Mouse (Mus musculus): ENCODE data around the gene Lnpk. TPM values are rescaled to one million over a fixed set of nuclear protein-coding genes. Genes with fewer than 3 reads are reported as not detected.

Gene Lnpk
- polyA plus RNA-seq (2012; rRNA removed) = 49.5 and 56.1 TPM in 2 replicates

GRCm38 (mm10) chr2:74578843-74579489 is at the start of gene Lnpk:
Gene Lnpk (minus strand): TSS chr2:74579435.
- Histone ChIP-seq H3K4me3 (ENCODE audit: control insufficient read depth, low read depth, low read length) (peak within 1 kb of the TSS; percentile 88), H3K4me1 (ENCODE audit: control insufficient read depth, insufficient read depth, low read length) (no peaks in the 10 kb centered on the region), H3K27ac (ENCODE audit: control insufficient read depth, insufficient read depth, low read depth, low read length) (peak within 1 kb of the TSS; percentile 99), H3K36me3 (ENCODE audit: control insufficient read depth, insufficient read depth, low read length) (no peaks in the 10 kb centered on the region), H3K27me3 (ENCODE audit: control insufficient read depth, insufficient read depth, low read length) (no peaks in the 10 kb centered on the region)
- TF ChIP-seq CTCF (IDR thresholded peaks at IDR 0.05; ENCODE audit: control insufficient read depth, insufficient read depth, insufficient replicate concordance, low read depth, low read length) = no peak
- peak; percentile 97; the same call in 1 of the 2 replicates for TF ChIP-seq POLR2A (IDR thresholded peaks at IDR 0.05; ENCODE audit: control insufficient read depth, low read depth, low read length)

DNA sequence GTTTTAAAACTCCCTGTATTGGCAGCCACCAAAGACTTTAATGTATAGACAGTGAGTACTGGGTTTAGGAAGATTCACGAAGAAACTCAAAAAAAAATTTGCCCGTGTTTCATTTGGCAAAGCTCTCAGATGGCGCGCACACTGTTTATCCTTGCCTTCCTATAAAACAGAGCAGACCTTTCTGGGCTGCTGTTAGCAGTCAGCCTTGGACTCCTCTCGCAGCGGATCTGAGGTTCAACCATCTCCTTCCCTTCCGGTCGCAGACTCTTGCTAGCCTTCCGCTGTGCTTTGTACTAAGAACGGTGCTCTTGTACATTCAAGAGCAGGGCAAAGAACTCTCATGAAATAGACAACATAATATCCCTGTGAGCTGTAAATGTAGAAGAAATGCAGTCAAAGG is 41.1 kb upstream of the Lnpk start:
- TF ChIP-seq POLR2A (IDR thresholded peaks at IDR 0.05; ENCODE audit: control insufficient read depth, low read depth, low read length) (no peak), CTCF (IDR thresholded peaks at IDR 0.05; ENCODE audit: control insufficient read depth, insufficient read depth, insufficient replicate concordance, low read depth, low read length) (no peak)
- no peak overlapping the region for H3K4me3 ChIP-seq (ENCODE audit: control insufficient read depth, low read depth, low read length)
- no peaks in the 10 kb centered on the region for H3K27me3 ChIP-seq (ENCODE audit: control insufficient read depth, insufficient read depth, low read length)
- no peaks in the 10 kb centered on the region for H3K36me3 ChIP-seq (ENCODE audit: control insufficient read depth, insufficient read depth, low read length)
- H3K4me1 ChIP-seq (ENCODE audit: control insufficient read depth, insufficient read depth, low read length) = no peaks in the 10 kb centered on the region
- H3K27ac ChIP-seq (ENCODE audit: control insufficient read depth, insufficient read depth, low read depth, low read length) = no peak overlapping the region

DNA sequence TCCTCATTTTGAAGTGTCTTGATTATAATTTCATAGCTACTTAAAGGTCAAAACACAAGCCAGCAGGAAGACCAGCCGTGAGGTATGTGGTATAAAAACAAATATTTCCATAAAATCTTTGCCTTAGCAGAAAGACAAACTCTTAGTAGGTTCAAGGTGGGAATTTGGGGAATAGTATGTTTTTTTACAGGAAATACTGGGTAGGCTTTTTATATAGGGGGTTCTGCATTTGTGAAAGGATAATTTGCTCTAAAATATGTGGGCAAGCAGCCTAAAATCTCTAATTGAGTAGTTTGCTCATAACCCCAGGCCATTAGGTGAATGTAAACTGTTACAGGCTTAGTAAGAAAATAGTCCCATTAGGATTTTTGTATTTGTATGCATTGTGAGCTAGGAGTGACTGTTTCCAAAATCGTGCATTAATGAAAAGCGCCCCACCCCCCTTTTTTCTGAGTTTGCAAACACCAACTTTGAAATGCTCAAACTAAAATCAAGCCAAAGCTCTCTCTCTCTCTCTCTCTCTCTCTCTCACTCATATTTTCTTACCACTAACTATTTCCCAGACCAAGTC is 40.5 kb upstream of the Lnpk start:
- Histone ChIP-seq H3K4me3 (ENCODE audit: control insufficient read depth, low read depth, low read length) (no peak overlapping the region), H3K4me1 (ENCODE audit: control insufficient read depth, insufficient read depth, low read length) (no peaks in the 10 kb centered on the region), H3K27ac (ENCODE audit: control insufficient read depth, insufficient read depth, low read depth, low read length) (no peak overlapping the region), H3K27me3 (ENCODE audit: control insufficient read depth, insufficient read depth, low read length) (no peaks in the 10 kb centered on the region), H3K36me3 (ENCODE audit: control insufficient read depth, insufficient read depth, low read length) (no peaks in the 10 kb centered on the region)
- TF ChIP-seq CTCF (IDR thresholded peaks at IDR 0.05; ENCODE audit: control insufficient read depth, insufficient read depth, insufficient replicate concordance, low read depth, low read length) = no peak
- no peak for TF ChIP-seq POLR2A (IDR thresholded peaks at IDR 0.05; ENCODE audit: control insufficient read depth, low read depth, low read length)

DNA sequence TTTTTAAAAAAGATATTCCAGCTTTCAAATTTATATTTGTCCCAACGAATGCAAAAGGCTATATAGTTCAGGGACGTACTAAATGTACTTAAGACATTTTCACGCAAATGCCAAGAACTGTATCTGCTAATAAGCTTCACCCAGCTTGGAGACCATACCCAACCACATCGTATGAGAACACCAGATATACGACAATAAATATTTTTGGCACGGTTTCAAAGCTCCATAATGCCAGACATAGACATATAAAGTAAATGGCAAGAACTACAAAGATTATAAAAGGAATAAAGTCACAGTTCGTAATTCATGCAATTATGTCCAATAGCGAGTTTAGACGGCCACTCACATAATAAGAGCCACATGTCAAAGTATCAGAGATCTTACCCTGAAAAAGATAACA is 38.5 kb upstream of the Lnpk start:
- TF ChIP-seq CTCF (IDR thresholded peaks at IDR 0.05; ENCODE audit: control insufficient read depth, insufficient read depth, insufficient replicate concordance, low read depth, low read length) (no peak), POLR2A (IDR thresholded peaks at IDR 0.05; ENCODE audit: control insufficient read depth, low read depth, low read length) (no peak)
- Histone ChIP-seq H3K27ac (ENCODE audit: control insufficient read depth, insufficient read depth, low read depth, low read length) (no peak overlapping the region), H3K4me3 (ENCODE audit: control insufficient read depth, low read depth, low read length) (no peak overlapping the region), H3K36me3 (ENCODE audit: control insufficient read depth, insufficient read depth, low read length) (no peaks in the 10 kb centered on the region), H3K27me3 (ENCODE audit: control insufficient read depth, insufficient read depth, low read length) (no peaks in the 10 kb centered on the region), H3K4me1 (ENCODE audit: control insufficient read depth, insufficient read depth, low read length) (no peaks in the 10 kb centered on the region)

GRCm38 (mm10) chr2:74611406-74611805 is 32.2 kb upstream of the Lnpk start:
- no peak overlapping the region for H3K27ac ChIP-seq (ENCODE audit: control insufficient read depth, insufficient read depth, low read depth, low read length)
- H3K4me3 ChIP-seq (ENCODE audit: control insufficient read depth, low read depth, low read length) = no peak overlapping the region
- no peaks in the 10 kb centered on the region for H3K27me3 ChIP-seq (ENCODE audit: control insufficient read depth, insufficient read depth, low read length)
- no peak for TF ChIP-seq CTCF (IDR thresholded peaks at IDR 0.05; ENCODE audit: control insufficient read depth, insufficient read depth, insufficient replicate concordance, low read depth, low read length)
- no peak for TF ChIP-seq POLR2A (IDR thresholded peaks at IDR 0.05; ENCODE audit: control insufficient read depth, low read depth, low read length)
- H3K36me3 ChIP-seq (ENCODE audit: control insufficient read depth, insufficient read depth, low read length) = no peaks in the 10 kb centered on the region
- no peaks in the 10 kb centered on the region for H3K4me1 ChIP-seq (ENCODE audit: control insufficient read depth, insufficient read depth, low read length)

DNA sequence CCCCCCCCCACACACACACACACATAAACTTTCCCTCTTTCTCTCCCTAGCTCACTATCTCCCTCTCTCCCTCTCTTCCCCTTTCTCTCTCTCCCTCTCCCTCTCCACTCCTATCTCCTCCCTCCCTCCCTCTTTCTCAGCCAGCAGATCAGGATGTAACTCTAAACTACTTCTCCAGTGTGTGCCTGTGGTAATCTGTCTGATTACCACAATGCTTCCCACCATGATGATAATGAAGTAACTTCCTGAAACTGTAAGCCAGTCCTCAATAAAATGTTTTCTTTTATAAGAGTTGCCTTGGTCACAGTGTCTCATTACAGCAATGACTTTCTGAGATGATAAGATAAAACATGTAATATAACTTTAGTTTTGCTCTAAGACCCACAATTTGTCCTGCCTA is 30.1 kb upstream of the Lnpk start:
- TF ChIP-seq CTCF (IDR thresholded peaks at IDR 0.05; ENCODE audit: control insufficient read depth, insufficient read depth, insufficient replicate concordance, low read depth, low read length) (no peak), POLR2A (IDR thresholded peaks at IDR 0.05; ENCODE audit: control insufficient read depth, low read depth, low read length) (no peak)

GRCm38 (mm10) chr2:74606087-74606760 is 27.0 kb upstream of the Lnpk start:
- no peak overlapping the region for H3K27ac ChIP-seq (ENCODE audit: control insufficient read depth, insufficient read depth, low read depth, low read length)
- H3K27me3 ChIP-seq (ENCODE audit: control insufficient read depth, insufficient read depth, low read length) = no peaks in the 10 kb centered on the region
- no peak overlapping the region for H3K4me3 ChIP-seq (ENCODE audit: control insufficient read depth, low read depth, low read length)
- H3K36me3 ChIP-seq (ENCODE audit: control insufficient read depth, insufficient read depth, low read length) = no peaks in the 10 kb centered on the region
- no peak for TF ChIP-seq CTCF (IDR thresholded peaks at IDR 0.05; ENCODE audit: control insufficient read depth, insufficient read depth, insufficient replicate concordance, low read depth, low read length)
- no peak for TF ChIP-seq POLR2A (IDR thresholded peaks at IDR 0.05; ENCODE audit: control insufficient read depth, low read depth, low read length)
- H3K4me1 ChIP-seq (ENCODE audit: control insufficient read depth, insufficient read depth, low read length) = no peaks in the 10 kb centered on the region

More for the DNA sequence above, 30.1 kb upstream of the Lnpk start:
- no peaks in the 10 kb centered on the region for H3K27me3 ChIP-seq (ENCODE audit: control insufficient read depth, insufficient read depth, low read length)
- no peaks in the 10 kb centered on the region for H3K36me3 ChIP-seq (ENCODE audit: control insufficient read depth, insufficient read depth, low read length)
- no peaks in the 10 kb centered on the region for H3K4me1 ChIP-seq (ENCODE audit: control insufficient read depth, insufficient read depth, low read length)
- H3K27ac ChIP-seq (ENCODE audit: control insufficient read depth, insufficient read depth, low read depth, low read length) = no peak overlapping the region
- H3K4me3 ChIP-seq (ENCODE audit: control insufficient read depth, low read depth, low read length) = no peak overlapping the region
